ENCODE assay signal across 22 mouse cellular contexts in the genomic region with DNA sequence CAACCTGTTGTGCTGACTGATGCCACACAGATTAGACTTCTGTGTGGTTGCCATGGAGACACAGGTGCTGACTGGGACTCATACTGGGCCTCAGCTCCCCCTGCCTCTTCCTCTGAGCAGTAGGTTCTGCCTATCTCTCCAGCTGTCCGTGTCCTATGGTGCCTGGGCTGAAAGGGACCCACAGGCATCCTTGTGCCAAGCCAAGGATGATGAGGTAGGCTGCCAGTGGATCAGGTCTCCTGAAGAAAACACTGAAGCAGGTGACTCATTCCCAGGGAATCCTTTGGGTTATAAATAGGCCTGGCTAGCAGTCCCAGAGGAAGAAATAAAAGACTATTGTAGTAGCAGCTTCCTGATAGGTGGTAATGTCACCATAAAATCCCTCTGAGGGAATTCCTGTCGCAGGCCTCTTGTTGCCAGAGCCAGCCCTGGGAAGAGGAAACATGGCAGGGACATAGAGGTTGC.
DNase-seq lines count a peak whose midpoint lies in the region; ATAC-seq and TF ChIP-seq lines count a peak whose summit lies in the region.
"Had no signal": no experiment of that assay in that cellular context is flagged by ENCODE, and none has a peak within 500 bp of the region (broad histone marks: within the 10 kb centered on the region; RNA-seq: fewer than 3 reads in every experiment).

No protein-coding gene starts in this region.

- no peaks in the 10 kb centered on the region for H3K36me3 ChIP-seq in heart, embryonic 16.5 days (ENCODE audit: control insufficient read depth, insufficient read depth)
- H3K36me3 ChIP-seq in myocyte (ENCODE audit: control insufficient read depth, insufficient read depth) = no peaks in the 10 kb centered on the region
- H3K36me3 ChIP-seq: heart, embryonic 15.5 days; neural tube, embryonic 13.5 days had no signal

- no peak overlapping the region for H3K9ac ChIP-seq in heart, embryonic 16.5 days (ENCODE audit: low read length)
- H3K9ac ChIP-seq: heart, embryonic 15.5 days; neural tube, embryonic 13.5 days had no signal

- H3K27me3 ChIP-seq in heart, embryonic 16.5 days (ENCODE audit: control insufficient read depth, insufficient read depth, low read length) = no peaks in the 10 kb centered on the region; the same call in 1 of the 2 replicates
- no peaks in the 10 kb centered on the region for H3K27me3 ChIP-seq in myocyte (ENCODE audit: control insufficient read depth, insufficient read depth, insufficient read length)
- H3K27me3 ChIP-seq: heart, embryonic 15.5 days; neural tube, embryonic 13.5 days had no signal

- 21% methylated on average over 2 of the region's 2 CpGs for WGBS in heart, embryonic 16.5 days

- H3K4me3 ChIP-seq in heart, embryonic 16.5 days (ENCODE audit: low read length) = no peak overlapping the region
- no peak overlapping the region for H3K4me3 ChIP-seq in myocyte
- H3K4me3 ChIP-seq: erythroblast, embryonic 14.5 days; heart, embryonic 15.5 days; layer of hippocampus, adult 2 months; neural tube, embryonic 13.5 days had no signal

- H3ac ChIP-seq in myocyte (ENCODE audit: control insufficient read depth, insufficient read length) = no peak overlapping the region

- no peak for TF ChIP-seq POLR2A in myocyte (IDR thresholded peaks at IDR 0.05; ENCODE audit: insufficient read length, low read depth)

- no peaks in the 10 kb centered on the region for H3K79me2 ChIP-seq in myocyte (ENCODE audit: control insufficient read depth, insufficient read depth)

- peaks cover 9% of the 10 kb centered on the region; the same call in 1 of the 2 replicates for H3K4me1 ChIP-seq in heart, embryonic 16.5 days (ENCODE audit: control insufficient read depth, insufficient read depth, low read length)

- H3K27ac ChIP-seq in heart, embryonic 16.5 days (ENCODE audit: low read length) = no peak overlapping the region
- H3K27ac ChIP-seq: heart, embryonic 15.5 days; kidney, postnatal 0 days; layer of hippocampus, adult 2 months; neural tube, embryonic 13.5 days had no signal

- no peaks in the 10 kb centered on the region for H3K9me3 ChIP-seq in heart, embryonic 16.5 days (replicated peaks; ENCODE audit: control insufficient read depth, low read length)
- H3K9me3 ChIP-seq: heart, embryonic 15.5 days; neural tube, embryonic 13.5 days had no signal

- no peak overlapping the region for H3K4me2 ChIP-seq in heart, embryonic 16.5 days (ENCODE audit: low read depth, low read length)
- H3K4me2 ChIP-seq in myocyte (ENCODE audit: low read depth) = peak overlapping the region; percentile 45
- H3K4me2 ChIP-seq: heart, embryonic 15.5 days; liver, embryonic 11.5 days; neural tube, embryonic 13.5 days had no signal

- ATAC-seq in heart, embryonic 16.5 days (replicated peaks; ENCODE audit: extremely low read depth, insufficient read depth, low FRiP score) = peak; percentile 14
- ATAC-seq: forebrain, embryonic 16.5 days had no signal

- intact Hi-C loops in heart, postnatal 25 days (cut with DNase I) = no loop called here

- no peak for DNase-seq in heart, postnatal 25 days (ENCODE audit: low spot score)
- DNase-seq in right cerebral cortex, adult 2 months (ENCODE audit: low spot score in 2 of 2) = peak; percentile 4 to 5
- DNase-seq in right cerebral cortex, postnatal 25 days = no peak
- DNase-seq in brain, adult 2 months (ENCODE audit: low read depth, low spot score) = peak; percentile 58
- DNase-seq in layer of hippocampus, adult 9-10 months (ENCODE audit: low spot score) = no peak
- no peak for DNase-seq in cerebellum, adult 9-11 months
- DNase-seq: cerebellum, adult 11-12 months; cerebellum, postnatal 36 days; heart, adult 18-20 months; left cerebral cortex, postnatal 4 days; lung, adult 2 months; lung, postnatal 4 days; thymus, adult 18-20 months had no signal

TF ChIP-seq in myocyte, 11 proteins besides CTCF, POLR2A, EP300 and RAD21:
- TF ChIP-seq MAX (IDR thresholded peaks at IDR 0.05; ENCODE audit: low read depth) = no peak
- TF ChIP-seq CEBPB (IDR thresholded peaks at IDR 0.05; ENCODE audit: insufficient read depth, poor library complexity, severe bottlenecking) = no peak
- peak in 2 of 3 experiments; percentile 80 to 91 for TF ChIP-seq MYOD1 (IDR thresholded peaks at IDR 0.05; ENCODE audit: control insufficient read depth in 1 of 3, insufficient read length in 2 of 3, low read depth in 2 of 3)
- no peak for TF ChIP-seq SRF (IDR thresholded peaks at IDR 0.05; ENCODE audit: control insufficient read depth, insufficient read length, low read depth)
- no peak for TF ChIP-seq USF1 (IDR thresholded peaks at IDR 0.05; ENCODE audit: low read depth)
- no peak for TF ChIP-seq REST (IDR thresholded peaks at IDR 0.05; ENCODE audit: insufficient read depth, insufficient read length)
- no peak for TF ChIP-seq TCF3 (IDR thresholded peaks at IDR 0.05; ENCODE audit: insufficient read length, low read depth)
- peak in 2 of 3 experiments; percentile 81 to 93 for TF ChIP-seq MYOG (IDR thresholded peaks at IDR 0.05; ENCODE audit: control insufficient read depth in 1 of 3, insufficient read depth in 1 of 3, insufficient read length in 2 of 3, low read depth in 2 of 3)
- TF ChIP-seq E2F4 (IDR thresholded peaks at IDR 0.05; ENCODE audit: insufficient read depth) = no peak
- peak; percentile 30 for TF ChIP-seq TCF12 (IDR thresholded peaks at IDR 0.05; ENCODE audit: insufficient read depth, poor library complexity, severe bottlenecking)
- TF ChIP-seq POLR2AphosphoS2 (IDR thresholded peaks at IDR 0.05; ENCODE audit: insufficient read length, low read depth) = no peak
TF ChIP-seq in myocyte: peak in this region for 3.

Comparison
In these comparisons a context has a peak if more than half of its experiments do, and no peak if none do; other contexts are left out.
1. DNase-seq: peak in right cerebral cortex, adult 2 months (2 of 2) and brain, adult 2 months (single experiment); none in heart, postnatal 25 days (single experiment), right cerebral cortex, postnatal 25 days (single experiment), layer of hippocampus, adult 9-10 months (single experiment) and cerebellum, adult 9-11 months (single experiment).